9 mouse cellular contexts compared by ENCODE assay signal in genomic region chr6:52824977-52825482, GRCm38 (mm10).
DNase-seq lines count a peak whose midpoint lies in the region; ATAC-seq lines count a peak whose summit lies in the region.
"Had no signal": no experiment of that assay in that cellular context is flagged by ENCODE, and none has a peak within 500 bp of the region (broad histone marks: within the 10 kb centered on the region; RNA-seq: fewer than 3 reads in every experiment).

No protein-coding gene starts in this region.

- intact Hi-C loops in gastrocnemius, postnatal 36 days (cut with DNase I) = no loop called here
- intact Hi-C loops in heart, postnatal 14 days (cut with DNase I) = no loop called here

- H3K4me1 ChIP-seq in liver, embryonic 12.5 days = no peaks in the 10 kb centered on the region

- 86% methylated on average over 3 of the region's 3 CpGs for WGBS in liver, embryonic 12.5 days (ENCODE audit: insufficient replicate concordance)

- H3K27ac ChIP-seq in liver, embryonic 12.5 days = no peak overlapping the region
- H3K27ac ChIP-seq: neural tube, embryonic 12.5 days had no signal

- peak; percentile 57 for DNase-seq in adrenal gland, adult 8-10 months
- DNase-seq in adrenal gland, adult 2 months = no peak
- DNase-seq in right cerebral cortex, adult 18-20 months = peak; percentile 32
- no peak for DNase-seq in right cerebral cortex, postnatal 25 days
- DNase-seq in layer of hippocampus, adult 9-11 months = peak; percentile 59
- DNase-seq in gastrocnemius, postnatal 36 days = no peak
- DNase-seq in heart, postnatal 14 days = no peak

- no peaks in the 10 kb centered on the region for H3K9me3 ChIP-seq in liver, embryonic 12.5 days (replicated peaks)
- H3K9me3 ChIP-seq: neural tube, embryonic 12.5 days had no signal

- no peak overlapping the region for H3K4me3 ChIP-seq in liver, embryonic 12.5 days
- H3K4me3 ChIP-seq: neural tube, embryonic 12.5 days had no signal

- H3K9ac ChIP-seq in liver, embryonic 12.5 days = no peak overlapping the region
- H3K9ac ChIP-seq: neural tube, embryonic 12.5 days had no signal

- no peaks in the 10 kb centered on the region for H3K27me3 ChIP-seq in liver, embryonic 12.5 days (replicated peaks)
- H3K27me3 ChIP-seq: neural tube, embryonic 12.5 days had no signal

- H3K4me2 ChIP-seq in liver, embryonic 12.5 days = no peak overlapping the region
- H3K4me2 ChIP-seq: neural tube, embryonic 12.5 days had no signal

- no peaks in the 10 kb centered on the region for H3K36me3 ChIP-seq in liver, embryonic 12.5 days
- H3K36me3 ChIP-seq: neural tube, embryonic 12.5 days had no signal

- ATAC-seq in liver, embryonic 12.5 days = no peak

Comparison
In these comparisons a context has a peak if more than half of its experiments do, and no peak if none do; other contexts are left out.
1. DNase-seq: peak in adrenal gland, adult 8-10 months (single experiment), right cerebral cortex, adult 18-20 months (single experiment) and layer of hippocampus, adult 9-11 months (single experiment); none in adrenal gland, adult 2 months (single experiment), right cerebral cortex, postnatal 25 days (single experiment), gastrocnemius, postnatal 36 days (0 of 2) and heart, postnatal 14 days (0 of 2).